Mouse (Mus musculus) kidney, embryonic 16.5 days (tissue): ENCODE results near the gene Kmt5c. TPM values are rescaled to one million over a fixed set of nuclear protein-coding genes. Genes with fewer than 3 reads are reported as not detected.
"Not testable (repeated sequence)": the region's sequence is repeated elsewhere in the genome, so short reads cannot be mapped to it uniquely, and the experiment has no call there.

Experiments
- ATAC-seq: fragments of 200-750 bp; cut with Nextera tagmentation; 2 replicates; pipeline ENCODE4 v1.8.0; 2017; ENCODE audit warnings: moderate TSS enrichment; ENCODE audit not compliant: low FRiP score, low TSS enrichment
- H3K27ac ChIP-seq: fragments of 300-500 bp; sonication (generic); 2 replicates; pipeline ENCODE4 v1.5.1; 2014; ENCODE audit warnings: low read length
- H3K27me3 ChIP-seq: fragments of 300-500 bp; sonication (generic); 2 replicates; pipeline ENCODE4 v1.6.1; 2014; ENCODE audit warnings: low read length, control low read depth, mixed read lengths; ENCODE audit not compliant: insufficient read depth
- H3K36me3 ChIP-seq: fragments of 300-500 bp; sonication (generic); 2 replicates; pipeline ENCODE4 v1.6.1; 2014; ENCODE audit warnings: low read length, control low read depth, mixed read lengths; ENCODE audit not compliant: insufficient read depth
- H3K4me1 ChIP-seq: fragments of 300-500 bp; sonication (generic); 2 replicates; pipeline ENCODE4 v1.6.1; 2014; ENCODE audit warnings: low read length, control low read depth, mixed read lengths; ENCODE audit not compliant: insufficient read depth
- H3K4me2 ChIP-seq: fragments of 300-500 bp; sonication (generic); replicated peaks from 2 replicates; pipeline ENCODE4 v1.6.1; 2014; ENCODE audit warnings: low read depth, low read length
- H3K4me3 ChIP-seq: fragments of 300-500 bp; sonication (generic); 2 replicates; pipeline ENCODE4 v1.5.1; 2014; ENCODE audit warnings: mild to moderate bottlenecking, low read length
- H3K9ac ChIP-seq: fragments of 300-500 bp; sonication (generic); replicated peaks from 2 replicates; pipeline ENCODE4 v1.6.1; 2014; ENCODE audit warnings: low read length
- H3K9me3 ChIP-seq: fragments of 300-500 bp; sonication (generic); 2 replicates; pipeline ENCODE4 v1.6.1; 2016; ENCODE audit warnings: low read length, control low read depth
- WGBS: fragments of 180-500 bp; shearing (Covaris S2); extraction: QIAGEN DNeasy Blood & Tissue Kit; methylation state at CpG from one replicate; pipeline ENCODE4 v1.1.7; 2014; 5-methylcytosine and 5-hydroxymethylcytosine counted together
- polyA plus RNA-seq: library from polyadenylated mRNA; unstranded; fragments of >200 nt; fragmentation: Nextera tagmentation; extraction: Ambion mirVana; gene quantifications from 2 replicates; pipeline ENCODE4 v1.2.1, GENCODE M21; 2015

The Kmt5c gene
- polyA plus RNA-seq, 1 experiment from 2014 or later: 99.3 TPM

DNA sequence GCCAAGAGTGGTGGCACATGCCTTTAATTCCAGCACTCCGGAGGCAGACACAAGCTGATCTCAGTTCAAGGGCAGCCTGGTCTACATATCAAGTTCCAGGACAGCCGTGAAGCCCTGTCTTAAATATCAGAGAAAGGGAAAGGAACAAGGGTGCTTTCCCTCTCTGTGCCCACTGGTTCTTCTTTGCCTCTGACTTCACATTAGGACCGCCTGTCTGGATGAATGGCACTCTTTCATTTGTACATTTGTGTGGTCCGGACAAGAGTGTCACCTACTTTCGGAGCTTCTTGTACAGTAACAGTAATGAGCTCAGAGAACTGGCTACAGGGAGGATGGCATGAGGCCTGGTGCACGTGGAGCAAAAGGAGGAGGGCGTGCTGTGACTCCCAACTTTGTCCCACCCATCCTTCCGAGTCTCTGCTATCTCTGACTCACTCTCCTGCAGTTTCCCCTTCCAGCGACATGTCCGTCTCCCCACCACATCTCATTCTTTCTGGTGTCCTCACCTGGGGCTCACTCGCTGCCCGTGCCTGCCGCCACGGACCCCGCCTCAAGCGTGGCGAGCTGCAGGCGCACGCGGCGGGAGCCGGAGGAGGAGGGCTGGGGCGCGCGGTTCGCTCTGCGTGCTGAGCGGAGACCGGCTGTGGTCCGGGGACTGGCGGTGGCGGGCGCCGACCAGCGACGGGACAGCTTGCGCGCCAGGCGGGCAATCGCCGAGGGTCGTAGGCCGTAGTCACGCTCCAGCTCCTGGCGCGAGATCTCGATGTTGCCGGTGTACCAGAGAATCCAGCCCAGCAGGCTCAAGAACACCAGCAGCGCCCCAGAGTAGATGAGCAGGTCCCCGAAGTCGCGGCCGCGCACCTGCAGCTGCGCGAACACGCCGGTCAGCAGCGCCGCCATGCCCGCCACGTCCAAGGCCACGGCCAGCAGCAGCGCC lies 48.9 kb downstream of the Kmt5c start:
- H3K4me2 ChIP-seq: peak overlapping the region; percentile 93
- H3K27me3 ChIP-seq: no peaks in the 10 kb centered on the region
- H3K36me3 ChIP-seq: 0 out of 2 replicates have a peak, but pooled peaks cover 3% of the 10 kb centered on the region
- H3K9ac ChIP-seq: peak overlapping the region; percentile 90
- H3K4me1 ChIP-seq: peaks cover 16% of the 10 kb centered on the region
- peak; percentile 58 for ATAC-seq
- H3K9me3 ChIP-seq: no peaks in the 10 kb centered on the region
- under 1% methylated on average over 60 of the region's 64 CpGs for WGBS
- H3K4me3 ChIP-seq: peak overlapping the region; percentile 66
- H3K27ac ChIP-seq: peak overlapping the region; percentile 82

DNA sequence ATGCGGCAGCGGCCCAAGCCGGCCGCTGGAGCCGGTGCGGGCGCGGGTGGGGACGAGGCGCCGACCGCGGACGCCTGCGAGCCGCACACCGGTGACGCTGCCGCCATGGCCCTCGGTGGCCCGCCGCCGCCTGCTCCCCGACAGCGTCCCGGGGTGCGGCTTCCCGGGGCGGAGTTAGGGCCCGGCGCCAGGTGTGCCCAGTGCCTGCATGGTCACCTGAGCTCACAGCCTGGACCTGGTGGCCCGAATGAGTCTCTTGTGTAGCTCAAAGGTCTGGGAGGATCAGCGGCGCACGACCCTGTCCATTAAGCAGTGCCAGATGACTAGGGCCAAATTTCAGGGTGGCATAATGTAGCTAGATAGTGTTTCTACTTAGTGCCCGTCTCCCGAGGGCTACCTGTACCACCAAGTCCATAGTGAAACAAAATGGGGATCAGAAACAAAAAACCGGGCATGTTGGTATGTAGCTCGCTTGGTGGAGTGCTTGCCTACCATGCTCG lies 49.6 kb downstream of the Kmt5c start, which contains the start of gene Tmem238:
TSS of gene Tmem238 (minus strand) at position 221 of the 500 bp plus-strand sequence.
- H3K4me2 ChIP-seq: peak within 1 kb of the TSS; percentile 93
- no peaks in the 10 kb centered on the region for H3K9me3 ChIP-seq
- ATAC-seq: peak; percentile 37
- peak within 1 kb of the TSS; percentile 66 for H3K4me3 ChIP-seq
- no peaks in the 10 kb centered on the region for H3K27me3 ChIP-seq
- H3K27ac ChIP-seq: peak within 1 kb of the TSS; percentile 82
- H3K36me3 ChIP-seq: peaks cover 9% of the 10 kb centered on the region
- WGBS: 6% methylated on average over 40 of the region's 40 CpGs
- peak within 1 kb of the TSS; percentile 90 for H3K9ac ChIP-seq
- H3K4me1 ChIP-seq: peaks cover 23% of the 10 kb centered on the region

DNA sequence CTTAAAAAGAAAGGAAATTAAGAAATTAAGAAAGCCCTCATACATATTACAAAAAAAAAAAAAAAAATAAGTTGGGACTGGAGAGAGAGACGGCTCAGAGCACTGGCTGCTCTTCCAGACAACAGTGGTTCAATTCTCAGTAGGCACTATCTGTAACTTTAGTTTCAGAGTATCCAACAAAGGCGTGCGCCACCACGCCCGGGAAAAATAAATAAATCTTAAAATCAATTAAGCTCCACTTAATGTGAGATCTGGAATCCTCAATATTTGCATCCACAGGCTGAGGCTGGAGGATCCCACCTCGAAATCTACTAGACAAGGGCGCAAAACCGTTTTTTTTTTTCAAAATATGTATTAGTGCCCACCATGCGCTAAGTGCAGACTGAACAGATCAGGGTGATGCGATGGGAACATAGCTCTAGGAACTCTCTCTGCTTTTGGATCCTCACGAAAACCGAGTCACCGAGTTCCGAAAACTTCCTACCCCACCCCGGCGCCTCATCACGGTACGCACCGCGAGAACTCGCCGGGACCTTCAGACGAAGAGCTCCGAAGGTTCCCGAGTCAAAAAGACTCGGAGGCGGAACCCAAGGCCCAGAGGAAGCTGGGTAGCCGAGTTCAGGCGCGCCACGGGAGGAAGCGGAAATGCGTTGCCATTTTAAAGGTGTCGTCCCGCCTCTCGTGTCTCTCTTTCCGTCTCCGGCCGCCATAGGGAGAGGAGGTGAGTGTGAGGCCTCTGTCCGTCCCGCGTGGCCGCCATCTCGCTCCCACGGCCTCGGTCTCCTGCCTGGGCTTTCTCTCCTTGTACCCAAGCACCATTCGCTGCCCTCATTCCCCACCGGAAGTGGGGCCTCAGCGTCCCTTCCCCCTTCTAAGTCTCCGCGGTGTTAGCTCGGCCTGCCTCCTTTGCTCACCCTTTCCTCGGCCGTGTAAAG lies 52.6 kb downstream of the Kmt5c start, which contains the start of gene Rpl28:
TSS of gene Rpl28 (plus strand) at position 597 of the 935 bp plus-strand sequence.
- Histone ChIP-seq H3K9ac (peak within 1 kb of the TSS; percentile 89), H3K27me3 (no peaks in the 10 kb centered on the region), H3K36me3 (peaks cover 35% of the 10 kb centered on the region), H3K4me2 (peak within 1 kb of the TSS; percentile 72), H3K4me1 (peaks cover 27% of the 10 kb centered on the region), H3K4me3 (peak within 1 kb of the TSS; percentile 76), H3K27ac (peak within 1 kb of the TSS; percentile 98), H3K9me3 (no peaks in the 10 kb centered on the region)
- ATAC-seq: peak; percentile 85
- WGBS: 1% methylated on average over 54 of the region's 54 CpGs

DNA sequence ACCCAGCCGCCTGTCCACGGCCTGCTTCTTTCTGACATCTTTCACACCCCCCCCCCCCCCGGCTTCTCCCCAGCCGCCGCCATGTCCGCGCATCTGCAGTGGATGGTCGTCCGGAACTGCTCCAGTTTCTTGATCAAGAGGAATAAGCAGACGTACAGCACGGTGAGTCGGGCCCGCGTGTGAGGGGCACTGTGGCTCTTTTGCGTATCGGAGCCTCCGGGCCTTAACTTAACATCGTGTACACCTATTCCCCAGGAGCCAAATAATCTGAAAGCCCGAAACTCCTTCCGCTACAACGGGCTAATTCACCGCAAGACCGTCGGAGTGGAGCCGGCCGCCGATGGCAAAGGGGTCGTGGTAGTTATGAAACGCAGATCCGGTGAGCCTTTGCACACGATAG lies 53.3 kb downstream of the Kmt5c start:
- Histone ChIP-seq H3K27ac (peak overlapping the region; percentile 92), H3K9ac (peak overlapping the region; percentile 89), H3K4me3 (peak overlapping the region; percentile 76), H3K36me3 (peaks cover 37% of the 10 kb centered on the region), H3K4me1 (peaks cover 26% of the 10 kb centered on the region), H3K4me2 (peak overlapping the region; percentile 72)
- not testable (repeated sequence) for ATAC-seq, H3K27me3 ChIP-seq, H3K9me3 ChIP-seq
- WGBS: under 1% methylated on average over 31 of the region's 31 CpGs

DNA sequence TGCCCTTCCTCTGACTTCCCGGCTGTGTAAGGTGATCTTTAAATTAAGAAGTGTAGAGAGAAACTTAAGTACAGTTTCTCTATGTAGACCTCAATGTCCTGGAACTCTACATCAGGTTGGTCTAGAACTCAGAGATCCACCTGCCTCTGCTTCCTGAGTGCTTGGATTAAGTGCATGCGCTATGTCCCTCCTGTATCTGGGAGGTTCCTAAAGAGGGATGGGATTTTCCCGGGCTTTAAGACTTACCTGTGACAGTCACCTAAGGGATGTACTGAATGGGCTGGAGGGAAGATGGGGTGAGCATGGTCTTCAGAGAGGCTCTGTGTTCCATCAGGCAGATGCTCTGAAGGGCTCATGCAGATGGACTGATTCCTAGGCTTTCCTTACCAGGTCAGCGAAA lies 53.8 kb downstream of the Kmt5c start:
- H3K36me3 ChIP-seq: peaks cover 37% of the 10 kb centered on the region
- H3K9ac ChIP-seq: peak overlapping the region; percentile 89
- H3K9me3 ChIP-seq: no peaks in the 10 kb centered on the region
- ATAC-seq: no peak
- no peaks in the 10 kb centered on the region for H3K27me3 ChIP-seq
- 0 out of 2 replicates have a peak overlapping the region, but pooled peaks have one; percentile 92 for H3K27ac ChIP-seq
- peaks cover 22% of the 10 kb centered on the region for H3K4me1 ChIP-seq
- H3K4me2 ChIP-seq: peak overlapping the region; percentile 72
- WGBS: 36% methylated on average over 4 of the region's 4 CpGs
- peak overlapping the region; percentile 76 for H3K4me3 ChIP-seq

DNA sequence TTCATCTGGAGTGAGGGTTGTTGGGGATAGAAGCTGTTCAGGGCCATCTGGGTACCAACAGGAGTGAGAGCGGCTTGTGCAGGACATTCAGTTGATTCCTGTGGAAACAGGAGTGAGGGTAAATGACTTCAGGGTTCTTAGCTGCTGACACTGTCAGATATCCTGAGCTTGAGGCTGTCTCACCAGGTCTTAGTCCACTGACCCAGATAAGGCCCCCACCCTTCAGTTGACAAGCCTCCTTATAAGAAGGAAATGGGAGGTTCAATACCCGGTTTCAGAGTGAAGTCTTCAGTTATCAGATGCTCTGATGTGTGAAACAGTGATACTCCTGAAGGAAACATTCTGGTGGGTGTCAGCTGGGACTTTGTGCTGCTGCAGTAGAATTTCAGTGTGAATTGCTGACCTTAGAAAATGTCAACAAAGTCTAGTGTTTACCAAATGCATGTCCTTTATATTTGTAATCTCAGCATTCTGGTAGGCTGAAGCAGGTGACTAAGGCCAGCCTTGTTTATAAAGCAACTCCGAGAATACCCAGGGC lies 54.8 kb downstream of the Kmt5c start:
- 84% methylated on average over 3 of the region's 3 CpGs for WGBS
- Histone ChIP-seq H3K9ac (peak overlapping the region; percentile 89), H3K4me3 (peak overlapping the region; percentile 76), H3K4me2 (peak overlapping the region; percentile 72; the same call in 1 of the 2 replicates), H3K27me3 (no peaks in the 10 kb centered on the region), H3K4me1 (peaks cover 18% of the 10 kb centered on the region), H3K27ac (no peak overlapping the region), H3K9me3 (no peaks in the 10 kb centered on the region), H3K36me3 (peaks cover 37% of the 10 kb centered on the region)
- no peak for ATAC-seq

DNA sequence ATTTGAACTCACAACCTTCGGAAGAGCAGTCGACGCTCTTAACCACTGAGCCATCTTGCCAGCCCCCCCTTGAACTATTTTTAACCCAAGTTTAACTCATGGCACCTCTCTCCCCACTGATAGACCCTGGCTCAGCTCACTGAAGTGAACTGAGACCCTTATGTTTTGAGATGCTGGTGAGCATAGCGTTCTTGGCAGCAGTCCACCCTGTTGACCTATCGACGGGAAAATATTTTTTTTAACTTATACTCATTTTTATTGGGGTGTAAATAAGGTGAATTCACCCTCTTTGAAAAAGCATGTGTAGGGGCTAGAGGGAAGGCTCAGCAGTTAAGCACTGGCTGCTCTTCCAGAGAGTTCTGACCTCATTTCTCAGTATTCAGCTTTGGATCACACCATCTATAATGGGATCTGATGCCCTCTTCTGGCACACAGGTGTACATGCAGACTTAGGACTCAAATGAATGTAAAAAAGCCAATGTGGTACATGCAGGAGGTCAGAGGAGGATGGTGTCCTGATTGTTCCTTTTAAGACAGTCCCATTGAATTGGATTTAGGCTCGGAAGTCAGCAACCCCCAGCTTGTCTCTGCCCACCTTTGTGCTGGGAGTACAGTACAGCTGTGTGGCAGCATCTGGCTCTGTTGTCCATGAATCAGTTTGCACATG lies 56.0 kb downstream of the Kmt5c start:
- Histone ChIP-seq H3K4me3 (0 out of 2 replicates have a peak overlapping the region, but pooled peaks have one; percentile 3), H3K27ac (no peak overlapping the region), H3K27me3 (no peaks in the 10 kb centered on the region), H3K4me1 (peaks cover 14% of the 10 kb centered on the region), H3K4me2 (no peak overlapping the region), H3K36me3 (peaks cover 37% of the 10 kb centered on the region), H3K9ac (no peak overlapping the region), H3K9me3 (no peaks in the 10 kb centered on the region)
- no peak for ATAC-seq
- 68% methylated on average over 7 of the region's 7 CpGs for WGBS
